Mouse (Mus musculus) c-Kit-positive CD71-positive TER-119-negative erythroid progenitor cells, embryonic 14.5 days (primary cell): ENCODE results near the gene Cacna2d1.

Experiments used
- DNase-seq: peaks from one replicate; pipeline ENCODE4 v3.0.0-alpha.2; 2013; ENCODE audit warnings: low read depth

Gene Cacna2d1

DNA sequence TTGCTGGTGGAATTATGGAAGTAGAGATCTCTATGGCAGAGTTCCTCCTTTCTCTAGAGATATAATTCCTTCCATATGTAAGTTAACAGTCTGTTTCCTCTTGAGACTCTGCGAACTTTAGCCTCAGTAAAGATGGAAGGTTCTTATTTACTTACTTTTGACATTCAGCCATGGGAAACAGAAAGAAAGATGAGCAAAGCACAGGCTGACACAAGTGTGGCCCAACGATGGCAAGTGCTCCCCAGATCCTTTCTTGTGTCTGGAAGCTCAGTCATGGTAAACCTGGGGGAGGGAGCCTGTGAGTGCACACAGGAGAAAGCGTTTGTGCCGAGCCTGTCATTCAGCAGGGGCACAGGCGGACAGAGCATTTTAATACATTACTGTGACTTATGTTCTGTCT is 48.9 kb downstream of the Cacna2d1 start:
- DNase-seq = no peak

DNA sequence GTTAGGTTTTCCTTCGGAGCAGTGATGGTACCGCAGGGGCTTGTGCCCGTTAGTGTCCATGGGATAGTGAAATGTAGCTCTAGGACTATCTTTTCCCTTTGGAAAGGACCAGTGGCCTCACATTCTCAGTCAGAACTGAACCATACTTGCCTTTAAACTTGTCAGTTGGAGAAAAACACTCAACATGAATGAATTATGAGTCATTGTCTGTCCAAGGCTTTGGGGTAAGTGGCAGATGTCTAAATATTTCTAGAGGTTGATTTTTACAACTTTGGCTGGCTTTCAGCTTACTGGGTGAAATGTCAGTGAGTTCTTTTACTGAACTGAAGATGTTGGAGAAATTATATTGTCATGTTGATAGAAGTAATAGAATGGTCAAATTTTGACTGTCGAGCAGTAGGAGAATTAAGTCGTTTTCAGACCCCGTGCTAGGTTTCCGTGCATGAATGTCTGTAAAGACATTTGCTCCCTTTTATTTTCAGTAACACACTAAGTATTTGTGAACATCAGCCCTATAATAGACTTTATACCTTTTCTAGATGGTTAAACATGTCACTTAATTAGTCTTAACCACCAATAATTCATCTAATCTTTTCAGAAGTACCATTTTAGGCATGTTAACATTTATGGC is 50.9 kb downstream of the Cacna2d1 start:
- no peak for DNase-seq

DNA sequence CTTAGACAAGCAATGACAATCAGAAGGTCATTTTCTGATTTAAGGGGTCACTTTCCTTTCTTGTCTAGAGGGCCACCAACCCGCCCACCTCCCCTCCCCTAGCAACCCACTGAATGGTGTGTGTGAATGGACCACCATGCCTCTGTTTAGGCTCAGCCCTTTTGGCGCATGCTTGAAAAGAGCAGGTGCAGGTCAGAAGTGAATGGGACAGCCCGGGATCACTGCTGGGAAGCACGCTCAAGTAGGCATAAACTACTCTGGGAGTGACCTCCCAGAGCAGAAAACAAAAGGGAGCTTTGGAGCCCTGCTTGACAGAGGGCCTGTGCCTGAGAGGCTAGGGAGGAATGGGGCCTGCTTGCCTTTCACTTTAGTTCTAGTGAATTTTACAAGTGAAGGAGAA is 51.4 kb downstream of the Cacna2d1 start:
- no peak for DNase-seq

DNA sequence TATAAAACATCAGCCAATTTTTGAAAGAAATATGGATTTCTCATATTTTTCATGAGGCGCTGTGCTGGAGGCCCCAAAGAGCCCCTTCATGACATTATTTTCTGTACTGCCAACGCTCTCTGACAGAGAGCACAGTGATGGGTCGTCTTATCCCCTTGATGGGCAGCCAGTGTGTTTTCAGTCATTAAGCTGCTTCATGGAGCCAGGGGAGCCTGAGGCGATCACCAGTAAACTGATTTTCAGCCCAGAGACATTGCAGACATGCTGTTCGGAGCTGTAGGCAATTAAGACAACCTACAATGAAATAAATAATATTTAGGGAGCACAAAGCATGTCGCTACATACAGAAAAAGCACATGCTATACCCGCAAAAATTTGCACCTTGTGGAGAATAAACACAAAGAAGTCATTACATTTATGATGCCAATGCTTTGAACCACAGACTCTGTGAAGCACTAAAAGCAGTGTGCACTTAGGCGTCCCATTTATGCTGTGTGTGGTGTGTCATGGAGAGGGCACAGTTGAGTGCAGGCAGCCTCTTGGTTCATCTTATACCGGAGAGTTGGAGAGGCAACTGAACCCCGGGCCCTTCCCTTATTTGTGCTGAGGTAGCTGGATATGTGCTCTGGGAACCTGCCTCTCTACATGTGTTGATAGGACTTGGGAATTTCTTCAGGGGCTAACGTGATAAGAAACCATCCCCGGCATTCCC is 57.1 kb downstream of the Cacna2d1 start:
- DNase-seq = no peak

DNA sequence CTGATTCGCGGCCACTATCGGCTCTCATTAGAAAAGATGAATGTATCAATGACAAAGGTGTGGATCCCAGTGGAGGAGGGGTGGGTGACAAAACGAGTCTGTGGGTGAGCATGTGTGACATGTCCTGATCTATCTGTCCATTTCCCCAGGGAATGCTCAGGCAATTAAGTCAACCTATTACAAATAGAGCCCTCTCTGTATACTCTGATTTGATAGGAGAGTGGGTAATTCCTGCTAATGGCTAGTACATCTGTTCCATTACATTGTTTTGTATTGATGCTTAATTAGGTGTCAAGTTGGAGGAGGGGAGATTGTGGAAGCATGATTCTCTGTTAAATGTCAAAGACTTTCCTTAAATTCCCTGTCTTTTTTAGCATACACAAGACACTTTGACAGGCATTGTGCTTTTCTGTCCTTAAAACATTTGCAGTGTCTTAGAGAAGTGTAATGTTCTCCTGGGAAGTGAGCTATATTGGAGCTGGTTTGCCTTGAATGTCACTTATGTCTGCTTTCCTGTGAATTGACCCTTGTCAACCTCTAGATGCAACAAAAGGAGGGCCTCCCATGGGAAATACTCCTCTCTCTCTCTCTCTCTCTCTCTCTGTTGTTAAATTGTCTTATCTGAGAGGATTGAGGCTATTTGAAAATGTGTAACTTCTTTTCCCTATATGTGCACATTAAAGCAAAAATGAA is 58.9 kb downstream of the Cacna2d1 start:
- no peak for DNase-seq

DNA sequence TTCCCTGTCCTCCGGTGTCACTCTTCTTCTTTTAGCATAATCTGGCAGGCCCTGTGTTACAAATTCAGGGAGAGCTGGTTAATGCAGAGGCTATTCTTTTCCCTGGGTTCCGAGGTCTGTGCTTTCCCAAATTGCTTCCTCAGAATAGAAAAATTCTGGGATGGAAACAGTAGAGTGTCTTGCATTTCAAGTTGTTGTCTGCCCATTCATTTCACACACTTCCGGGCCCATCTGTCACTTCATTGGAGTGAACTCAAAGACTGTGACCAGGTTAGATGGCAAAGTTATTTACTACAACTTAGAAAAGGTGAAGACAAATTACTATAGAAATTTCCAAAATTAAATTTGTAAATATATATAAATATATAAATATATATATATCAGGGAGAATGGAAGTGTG is 62.7 kb downstream of the Cacna2d1 start:
- DNase-seq = no peak

DNA sequence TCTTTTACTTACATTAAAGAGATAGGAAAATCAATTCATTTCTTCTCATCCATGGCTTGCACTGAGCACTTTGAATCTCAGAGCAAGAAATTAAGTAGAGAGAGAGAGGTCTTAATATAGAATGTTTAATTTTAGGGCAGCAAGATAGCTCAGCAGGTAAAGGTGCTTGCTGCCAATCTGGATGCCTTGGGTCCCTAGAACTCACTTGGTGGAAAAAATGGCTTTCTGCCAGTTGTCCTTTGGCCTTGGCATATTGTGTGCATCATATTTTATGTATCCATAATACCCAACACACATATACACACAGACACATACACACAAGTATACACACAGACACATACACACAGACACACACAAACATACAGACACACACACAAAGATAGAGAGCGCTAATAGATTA is 63.3 kb downstream of the Cacna2d1 start:
- DNase-seq = no peak

DNA sequence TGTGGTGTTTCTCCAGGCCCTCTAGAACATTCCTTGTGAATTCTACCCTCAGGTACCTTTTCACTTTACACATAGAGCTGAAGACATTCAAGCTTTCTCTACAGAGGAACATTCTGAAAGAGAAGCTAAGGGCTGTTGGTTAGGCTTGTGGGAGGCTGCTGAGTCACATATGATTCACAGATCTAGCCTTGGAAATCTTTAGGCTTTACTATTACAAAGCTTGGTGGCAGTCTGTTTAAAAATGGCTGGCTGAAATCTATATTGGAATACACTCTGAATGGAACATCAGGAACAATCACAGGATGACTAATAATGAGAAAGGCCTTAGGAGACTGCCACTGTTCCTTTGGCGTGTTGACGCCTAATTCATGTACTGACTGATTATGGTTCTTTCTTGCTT is 66.4 kb downstream of the Cacna2d1 start:
- no peak for DNase-seq

DNA sequence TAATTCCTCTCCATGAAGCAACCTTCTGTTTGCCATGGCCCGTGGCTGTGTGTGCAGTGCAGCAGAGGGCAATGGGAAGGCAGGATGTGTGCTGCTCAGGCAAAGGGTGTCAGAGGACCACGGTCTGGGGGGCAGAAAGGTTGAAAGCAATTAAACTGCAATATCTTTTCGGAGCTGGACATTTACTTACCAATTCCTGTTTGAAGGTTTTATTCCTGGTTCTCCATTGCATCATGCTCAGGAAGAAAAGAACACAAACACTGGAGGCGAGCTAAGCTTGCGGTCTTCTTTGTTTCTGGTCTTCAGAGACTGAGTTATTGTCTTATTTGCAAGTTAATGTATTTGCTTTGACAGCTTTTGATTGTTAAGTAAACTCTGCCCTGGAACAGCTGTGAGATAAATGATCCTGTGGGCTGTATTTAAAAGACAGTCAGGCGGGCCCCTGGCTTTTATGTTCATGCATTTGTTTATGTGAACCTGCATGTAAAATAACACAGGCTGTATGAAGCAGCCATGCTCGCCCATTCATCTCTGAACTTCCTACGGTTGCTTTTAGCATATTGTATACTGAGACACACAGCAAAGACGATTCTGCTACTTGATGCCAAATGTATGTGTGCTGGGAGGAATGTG is 68.1 kb downstream of the Cacna2d1 start:
- DNase-seq = no peak

DNA sequence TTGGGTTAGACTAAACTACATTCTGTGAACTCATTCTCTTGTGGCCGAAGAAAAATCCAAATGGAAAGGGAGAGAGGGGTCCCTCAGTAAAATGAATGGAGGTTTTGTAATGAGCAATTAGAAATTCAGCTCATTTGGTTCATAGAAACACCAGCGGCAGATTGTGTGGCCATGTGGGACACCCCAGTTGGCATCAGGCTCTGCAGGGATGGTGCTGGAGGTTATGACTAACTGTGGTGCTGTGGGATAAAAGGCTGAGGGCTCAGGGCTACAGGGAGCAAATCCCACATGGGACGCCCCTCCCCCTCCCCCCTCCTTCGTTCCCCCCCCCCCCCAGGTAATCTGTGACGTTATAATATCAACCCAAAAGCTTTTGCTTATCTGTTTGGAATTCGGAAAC is 69.8 kb downstream of the Cacna2d1 start:
- DNase-seq = no peak

DNA sequence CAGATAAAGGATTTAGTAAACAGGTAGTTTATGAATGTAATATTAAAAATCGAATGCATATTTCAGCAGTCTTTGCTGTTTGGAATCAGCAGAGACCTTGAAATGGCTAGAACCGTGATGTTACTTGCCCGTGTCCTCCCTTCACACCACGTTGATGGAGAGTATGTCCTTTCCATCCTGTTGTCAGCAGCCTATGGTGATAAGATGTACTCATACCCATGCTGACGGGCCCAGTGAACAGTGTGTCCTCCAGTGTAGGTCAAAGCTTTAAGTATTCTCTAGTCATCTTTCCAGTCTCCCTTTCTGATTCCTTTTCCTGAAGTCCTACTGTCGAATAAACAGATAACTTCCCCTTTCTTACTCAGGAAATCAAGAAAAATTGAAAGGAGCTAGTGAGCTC is 72.5 kb downstream of the Cacna2d1 start:
- DNase-seq = no peak

DNA sequence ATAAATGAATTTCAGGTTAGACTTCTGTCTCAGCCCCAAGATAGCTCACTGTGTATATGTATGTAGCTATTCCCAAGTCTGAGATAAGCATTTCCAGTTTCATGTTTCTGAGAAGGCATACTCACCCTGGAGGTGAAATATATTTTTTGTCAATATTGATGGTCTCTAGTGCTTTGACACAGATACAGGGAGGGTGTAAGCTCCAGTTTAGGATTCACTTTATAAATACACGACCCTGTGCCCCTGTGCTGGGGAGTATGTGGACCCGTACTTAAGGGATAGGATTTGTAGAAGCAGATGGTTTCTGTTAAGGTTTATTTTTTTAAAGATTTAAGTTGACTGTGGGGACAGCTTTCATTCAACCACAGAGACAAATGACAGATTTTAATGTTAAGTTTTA is 79.2 kb downstream of the Cacna2d1 start:
- DNase-seq = no peak

DNA sequence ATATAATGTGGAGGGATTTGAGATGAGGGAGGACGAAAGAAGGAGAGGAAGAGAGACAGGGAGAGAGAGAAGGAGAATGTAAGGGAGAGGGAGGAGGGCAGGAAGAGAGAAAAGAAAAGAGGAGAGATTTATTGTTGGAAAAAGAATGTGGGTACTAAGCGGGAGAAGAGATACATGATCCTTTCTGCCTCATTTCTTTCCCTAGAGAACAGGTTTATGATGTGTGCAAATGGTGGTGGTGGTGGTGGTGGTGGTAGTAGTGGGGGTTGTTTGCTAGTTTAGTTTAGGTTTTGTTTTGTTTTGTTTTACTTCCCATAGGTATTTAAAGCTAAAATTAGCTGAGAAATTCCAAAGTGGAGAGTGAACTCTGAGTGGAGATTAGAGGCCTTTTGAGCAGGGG is 79.9 kb downstream of the Cacna2d1 start:
- DNase-seq = no peak

DNA sequence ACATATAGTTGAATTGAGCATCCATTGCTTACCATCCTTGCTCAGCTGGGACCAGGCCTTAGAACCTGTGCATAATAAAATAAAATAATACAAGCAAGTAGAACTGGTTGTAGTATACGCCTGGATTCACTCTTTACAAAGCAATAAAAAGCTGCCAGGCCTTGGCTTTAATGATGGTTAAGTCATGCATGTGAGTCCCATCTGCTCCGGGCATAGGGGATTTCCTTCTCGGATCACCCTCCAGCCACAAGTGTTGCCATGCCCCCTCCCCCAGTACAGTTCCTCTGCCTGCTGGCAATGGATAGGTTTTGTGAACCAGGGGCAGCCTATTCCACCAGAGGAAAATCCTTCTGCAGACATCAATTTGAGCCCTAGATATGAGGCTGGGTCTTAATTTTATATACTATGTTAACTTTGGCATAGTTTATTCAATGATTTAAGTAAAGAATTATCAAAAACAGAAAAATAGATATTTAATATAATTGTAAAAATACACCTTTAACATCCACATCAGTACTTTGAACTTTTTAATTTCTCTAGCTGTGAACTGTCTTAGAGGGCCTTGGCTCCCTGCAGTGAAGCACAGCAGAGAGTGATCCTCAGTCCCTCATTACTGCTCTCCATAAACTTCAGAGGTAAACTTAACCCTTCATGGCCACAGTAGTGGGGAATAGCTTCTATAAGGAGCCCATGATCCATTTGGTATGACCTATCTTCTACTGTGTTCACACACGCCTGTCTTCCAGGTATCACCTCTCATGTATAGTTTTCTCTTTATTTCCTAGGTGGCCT is 90.3 kb downstream of the Cacna2d1 start:
- no peak for DNase-seq

DNA sequence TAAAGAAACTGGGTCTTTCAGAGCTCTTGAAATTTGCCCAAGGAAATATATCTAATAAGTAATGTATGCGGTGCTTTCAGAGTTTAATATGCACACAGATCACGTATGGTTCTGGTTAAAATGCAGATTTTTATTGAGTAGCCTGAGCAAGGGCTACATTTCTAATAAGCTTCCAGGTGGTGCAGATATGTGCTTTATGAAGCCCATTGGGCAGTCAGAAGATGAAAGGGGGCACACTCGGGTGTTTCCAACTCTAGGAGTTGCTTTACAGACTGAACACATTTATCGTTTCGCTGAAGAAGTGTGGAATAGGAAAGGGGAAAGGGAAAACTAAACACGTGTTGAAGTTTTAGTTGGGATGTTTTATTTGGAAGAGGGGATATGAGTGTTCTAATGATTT is 94.4 kb downstream of the Cacna2d1 start:
- no peak for DNase-seq

DNA sequence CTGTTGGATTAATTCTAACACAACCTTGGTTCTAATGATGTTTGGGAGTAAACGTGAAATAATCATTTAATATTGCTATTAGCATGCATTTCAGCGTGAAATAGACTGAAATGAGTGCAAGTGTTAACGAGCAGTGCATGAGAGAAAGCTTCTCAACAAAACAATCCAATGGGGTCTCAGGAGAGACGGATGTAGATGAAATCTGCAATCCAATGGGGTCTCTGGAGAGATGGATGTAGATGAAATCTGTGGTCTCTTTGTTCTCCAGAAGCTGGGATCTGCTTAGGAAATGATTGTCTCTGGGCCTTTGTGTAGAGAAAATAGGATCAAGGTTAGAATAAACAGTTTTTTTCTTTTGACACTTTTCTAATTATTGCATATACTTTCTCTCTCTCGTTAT is 95.0 kb downstream of the Cacna2d1 start:
- DNase-seq = no peak

DNA sequence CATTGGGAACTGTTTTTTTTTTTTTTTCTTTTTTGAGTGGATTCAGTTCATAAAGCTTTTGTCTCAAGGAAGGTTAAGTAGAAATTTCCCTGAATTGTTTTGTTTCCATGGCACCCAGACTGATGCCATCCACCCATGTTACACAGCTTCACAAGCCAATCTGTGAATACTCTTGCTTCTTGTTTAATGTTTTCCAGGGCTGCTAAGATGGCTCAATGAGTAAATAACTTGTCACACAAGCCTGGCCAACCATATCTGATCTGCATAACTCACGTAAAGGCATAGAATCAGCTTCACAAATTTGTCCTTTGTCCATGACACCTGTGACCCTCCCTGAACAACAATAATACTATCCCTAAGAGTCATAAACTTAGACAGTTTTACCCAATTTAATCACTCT is 99.1 kb downstream of the Cacna2d1 start:
- DNase-seq = no peak

DNA sequence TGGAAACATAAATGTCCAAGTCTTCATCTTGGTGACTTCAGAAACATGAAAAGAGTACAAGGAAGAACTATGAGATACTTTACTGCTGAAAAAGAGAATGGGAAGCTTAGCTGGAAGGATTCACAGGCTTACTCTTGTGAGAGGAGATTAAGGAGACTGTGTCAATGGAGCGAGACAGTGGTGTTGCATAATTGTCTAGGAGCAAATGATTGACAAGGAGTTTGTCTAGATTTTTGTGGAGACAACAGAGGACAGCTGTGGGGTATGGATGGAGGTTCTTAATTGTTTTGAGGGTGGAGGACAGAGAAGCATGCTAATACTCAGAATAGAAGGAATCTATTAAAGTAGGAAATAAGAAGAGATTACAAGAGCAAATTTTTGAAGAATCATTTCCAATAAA is 100.8 kb downstream of the Cacna2d1 start:
- no peak for DNase-seq

DNA sequence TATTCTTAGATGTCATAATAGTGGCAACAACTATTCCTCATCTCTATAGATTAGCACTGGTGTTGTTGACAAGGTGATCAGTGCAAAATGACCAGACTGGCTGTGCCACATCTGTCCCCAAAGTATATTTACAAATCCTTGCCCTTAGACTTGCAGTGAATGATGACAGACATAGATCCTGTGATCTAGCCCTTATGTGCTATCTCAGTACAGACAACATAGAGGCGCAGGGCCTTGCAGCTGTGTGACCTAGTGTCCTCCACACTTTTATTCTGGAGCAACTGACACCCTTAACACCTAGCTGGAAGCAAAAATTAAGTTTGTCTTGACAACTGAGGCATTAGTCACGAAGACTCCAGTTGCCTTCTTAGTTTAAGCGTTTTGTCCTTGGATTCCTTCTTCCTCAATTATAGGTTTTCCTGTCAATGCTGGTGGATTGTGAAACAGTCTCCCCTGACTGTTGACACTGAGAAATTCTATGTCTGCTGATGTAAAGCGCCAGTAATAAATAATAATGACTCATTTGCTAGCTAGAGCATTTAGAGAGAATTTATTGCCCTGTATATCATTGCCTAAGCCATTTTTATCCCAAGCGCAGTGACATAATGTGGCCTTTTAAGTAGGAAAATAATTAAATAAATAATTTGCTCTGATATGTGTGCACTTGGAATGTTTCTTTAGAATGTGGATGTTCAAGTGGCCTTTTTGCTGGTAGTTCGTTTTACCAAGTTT is 110.8 kb downstream of the Cacna2d1 start:
- DNase-seq = no peak

DNA sequence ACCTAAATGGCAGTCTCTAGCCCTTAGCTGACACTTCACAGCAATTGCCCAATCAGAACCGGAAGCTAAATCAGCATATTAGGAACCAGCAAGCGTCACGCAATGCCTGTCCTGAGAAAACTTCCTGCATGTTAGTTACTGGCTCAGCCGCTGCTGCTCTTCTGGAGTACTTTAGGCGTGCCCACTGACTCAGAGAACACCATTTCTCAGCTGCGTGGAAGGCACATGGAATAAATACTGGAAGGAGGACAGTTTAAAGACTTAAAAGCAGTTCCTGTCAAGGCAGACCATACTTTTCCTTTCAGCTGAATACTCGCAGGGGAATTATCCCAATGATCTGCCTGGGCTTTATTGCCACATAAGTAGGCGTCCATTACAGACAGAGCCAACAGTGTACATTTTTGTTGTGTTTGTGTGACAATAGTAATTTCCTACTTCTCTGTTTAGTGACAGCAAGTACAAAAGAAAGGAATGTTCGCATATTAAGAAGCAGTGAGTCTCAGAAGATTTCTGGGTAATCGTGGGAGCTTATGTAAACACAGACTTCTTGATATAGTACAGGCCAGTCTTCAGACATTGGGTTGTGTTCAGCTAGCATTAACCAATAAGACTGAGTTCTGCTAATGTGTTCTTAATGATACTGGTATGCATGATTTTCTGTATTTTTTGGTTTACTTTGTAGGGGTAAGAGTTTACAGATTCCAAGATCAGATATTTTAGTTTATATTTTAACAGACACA is 113.1 kb downstream of the Cacna2d1 start:
- no peak for DNase-seq

DNA sequence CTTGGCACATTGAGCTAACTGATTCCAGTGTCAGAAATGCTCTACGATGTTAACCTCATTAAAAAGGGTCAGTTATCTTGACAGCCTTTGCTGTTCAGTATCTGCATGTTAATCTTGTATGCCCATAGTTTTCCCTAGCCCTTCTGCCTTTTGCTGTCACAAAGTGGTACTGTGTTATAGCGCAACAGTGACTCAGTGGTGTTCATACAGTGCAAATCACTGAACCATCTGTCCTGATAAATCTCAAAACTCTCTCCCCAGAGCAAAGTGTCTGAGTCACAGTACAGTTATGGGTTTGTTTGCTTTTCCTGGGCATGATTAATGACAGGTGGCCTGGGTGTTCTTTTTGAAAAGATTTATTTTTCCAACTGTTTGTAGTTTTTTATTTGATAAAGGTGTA is 122.3 kb downstream of the Cacna2d1 start:
- no peak for DNase-seq
